Mouse (Mus musculus): ENCODE measurements at regions not wholly inside any gene's neighbourhood (a gene's known extent, or its start where the extent isn't known, plus 50 kb on each side); places are given as distances from the start of the nearest gene placed in this dataset.

DNA sequence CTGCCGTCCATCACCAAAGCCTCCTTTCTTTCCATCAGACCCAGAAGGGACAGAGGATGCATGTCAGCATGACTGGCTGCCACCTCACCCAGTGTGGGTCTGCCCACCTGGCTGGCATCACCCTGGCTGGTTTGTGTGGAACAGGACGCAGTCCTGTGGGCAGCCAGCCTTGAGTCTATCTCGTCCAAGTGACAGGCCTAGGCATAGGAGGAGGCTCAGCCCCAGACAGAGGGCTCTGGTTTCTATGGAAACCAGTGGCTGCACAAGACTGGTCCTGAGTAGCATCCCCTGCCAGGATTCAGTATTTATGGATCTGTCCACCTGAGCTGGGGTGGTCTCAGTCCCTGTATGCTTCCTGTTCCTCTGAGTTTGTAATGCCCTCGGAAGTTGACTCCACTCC lies 344.4 kb downstream of the Ptpru start:
- H3K27me3 ChIP-seq (replicated peaks), result peaks cover 14% of the 10 kb centered on the region
- TF ChIP-seq GATA1 (IDR thresholded peaks at IDR 0.05; ENCODE audit: borderline replicate concordance, low read length) (no peak), FLI1 (IDR thresholded peaks at IDR 0.05; ENCODE audit: low read length) (no peak)
- no peaks in the 10 kb centered on the region for H3K36me3 ChIP-seq (replicated peaks; ENCODE audit: low read length)
- H3K4me1 ChIP-seq, result peaks cover 3% of the 10 kb centered on the region; the same call in 1 of the 2 replicates
- no peaks in the 10 kb centered on the region for H3K9me3 ChIP-seq
- no peak overlapping the region for H3K4me3 ChIP-seq (replicated peaks)

DNA sequence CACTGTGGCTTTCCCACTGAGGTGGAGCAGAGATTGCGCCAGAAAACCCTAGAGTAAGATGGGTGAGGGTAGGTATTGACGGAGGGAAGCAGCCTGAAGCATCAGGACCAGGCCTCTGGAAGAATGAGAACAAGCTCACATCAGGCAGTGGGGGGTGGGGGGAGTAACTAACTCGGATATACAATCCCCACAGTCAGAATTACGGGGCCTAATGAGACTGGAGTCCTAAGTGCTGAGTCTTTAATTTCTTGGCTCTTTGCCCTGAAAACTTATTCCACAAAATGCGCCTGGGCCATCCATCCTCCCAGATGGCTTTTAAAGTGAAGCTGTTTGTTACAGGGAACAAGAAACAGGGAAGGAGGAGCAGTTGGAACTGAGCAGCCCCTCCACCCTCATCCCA lies 341.2 kb downstream of the Ptpru start:
- Histone ChIP-seq H3K4me3 (replicated peaks) (no peak overlapping the region), H3K27me3 (replicated peaks) (peaks cover 5% of the 10 kb centered on the region), H3K4me1 (no peaks in the 10 kb centered on the region), H3K9me3 (no peaks in the 10 kb centered on the region), H3K36me3 (replicated peaks; ENCODE audit: low read length) (no peaks in the 10 kb centered on the region)
- TF ChIP-seq FLI1 (IDR thresholded peaks at IDR 0.05; ENCODE audit: low read length) (no peak), GATA1 (IDR thresholded peaks at IDR 0.05; ENCODE audit: borderline replicate concordance, low read length) (no peak)

DNA sequence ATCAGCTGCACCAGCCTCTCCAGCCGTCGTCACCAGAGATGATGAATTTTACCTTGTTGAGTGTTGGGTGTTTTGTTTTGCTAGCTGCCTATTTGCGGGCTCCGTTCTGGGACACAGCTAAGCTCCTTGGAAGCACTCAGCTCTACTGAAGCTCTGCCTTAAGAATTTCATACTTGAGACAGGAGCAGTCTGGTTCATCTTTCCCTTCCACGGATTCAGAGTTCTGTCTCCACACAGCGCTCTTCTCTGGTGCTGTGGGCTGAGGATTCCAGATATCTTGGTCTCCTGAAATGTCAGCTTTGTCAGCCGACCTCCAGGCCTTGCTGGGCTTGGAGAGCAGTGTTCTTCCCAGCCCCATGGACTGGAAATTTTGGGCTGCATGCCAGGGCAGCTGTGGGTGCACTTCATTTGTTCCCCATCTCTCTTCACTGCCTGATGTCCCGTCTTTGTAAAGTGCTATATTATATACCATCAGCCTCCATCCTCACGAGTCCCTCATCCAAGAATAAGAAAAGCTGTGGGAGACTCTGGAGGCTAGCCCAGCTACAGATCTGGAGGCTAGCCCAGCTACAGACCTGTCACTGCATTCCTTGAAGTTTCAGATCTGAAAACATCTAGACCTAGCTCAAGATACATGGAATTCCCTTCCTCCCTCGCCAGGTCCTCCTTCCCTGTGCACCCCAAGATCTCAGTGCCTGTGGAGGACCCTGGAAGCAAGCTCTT lies 337.0 kb downstream of the Ptpru start:
- Histone ChIP-seq H3K9me3 (peaks cover 10% of the 10 kb centered on the region; the same call in 1 of the 2 replicates), H3K4me1 (no peaks in the 10 kb centered on the region), H3K27me3 (replicated peaks) (no peaks in the 10 kb centered on the region), H3K36me3 (replicated peaks; ENCODE audit: low read length) (no peaks in the 10 kb centered on the region), H3K4me3 (replicated peaks) (no peak overlapping the region)
- no peak for TF ChIP-seq FLI1 (IDR thresholded peaks at IDR 0.05; ENCODE audit: low read length)
- TF ChIP-seq GATA1 (IDR thresholded peaks at IDR 0.05; ENCODE audit: borderline replicate concordance, low read length), result no peak

DNA sequence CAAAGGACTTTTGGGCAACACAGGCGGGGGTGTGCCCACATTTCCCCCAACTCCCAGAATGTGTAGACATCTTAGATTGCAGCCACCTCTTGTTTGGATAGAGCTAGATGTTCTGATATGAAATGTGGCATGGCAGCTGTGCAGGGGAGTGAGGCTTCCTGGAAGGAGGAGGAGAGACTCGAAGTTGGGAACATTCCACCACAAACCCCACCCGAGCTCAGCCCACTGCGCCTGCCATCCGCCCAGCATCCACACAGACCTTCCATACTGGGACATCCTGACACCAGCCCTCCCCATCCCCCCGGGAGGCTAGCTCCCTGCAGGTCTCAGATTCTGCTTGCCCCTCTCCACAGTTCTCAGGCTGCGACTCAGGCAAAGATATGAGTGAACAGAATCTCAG lies 329.9 kb downstream of the Ptpru start:
- H3K9me3 ChIP-seq, result peaks cover 10% of the 10 kb centered on the region; the same call in 1 of the 2 replicates
- no peak overlapping the region for H3K4me3 ChIP-seq (replicated peaks)
- no peaks in the 10 kb centered on the region for H3K36me3 ChIP-seq (replicated peaks; ENCODE audit: low read length)
- H3K27me3 ChIP-seq (replicated peaks), result peaks cover 4% of the 10 kb centered on the region
- TF ChIP-seq FLI1 (IDR thresholded peaks at IDR 0.05; ENCODE audit: low read length) (no peak), GATA1 (IDR thresholded peaks at IDR 0.05; ENCODE audit: borderline replicate concordance, low read length) (no peak)
- H3K4me1 ChIP-seq, result no peaks in the 10 kb centered on the region

DNA sequence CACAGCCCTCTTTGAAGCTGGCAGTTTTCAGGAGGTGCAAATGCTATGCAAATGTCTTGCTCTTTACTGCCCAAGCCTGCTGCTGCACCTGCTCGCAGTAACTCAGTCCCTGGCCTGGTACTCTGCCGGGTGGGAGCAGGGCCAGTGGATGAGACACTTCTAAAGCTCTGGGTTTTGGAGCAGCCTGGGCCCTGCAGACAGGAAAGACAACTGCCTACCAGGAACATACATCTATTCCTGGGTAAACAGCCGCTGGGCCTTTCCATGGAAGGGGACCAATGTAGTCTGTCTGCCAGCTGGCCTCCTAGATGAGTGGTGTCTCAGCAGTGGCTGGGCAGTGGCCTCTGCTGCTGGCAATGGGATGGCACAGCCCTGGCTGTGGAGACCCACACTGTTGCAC lies 326.5 kb downstream of the Ptpru start:
- no peaks in the 10 kb centered on the region for H3K9me3 ChIP-seq
- no peak for TF ChIP-seq FLI1 (IDR thresholded peaks at IDR 0.05; ENCODE audit: low read length)
- TF ChIP-seq GATA1 (IDR thresholded peaks at IDR 0.05; ENCODE audit: borderline replicate concordance, low read length), result no peak
- H3K4me3 ChIP-seq (replicated peaks), result no peak overlapping the region
- H3K27me3 ChIP-seq (replicated peaks), result peaks cover 4% of the 10 kb centered on the region
- no peaks in the 10 kb centered on the region for H3K4me1 ChIP-seq
- no peaks in the 10 kb centered on the region for H3K36me3 ChIP-seq (replicated peaks; ENCODE audit: low read length)

DNA sequence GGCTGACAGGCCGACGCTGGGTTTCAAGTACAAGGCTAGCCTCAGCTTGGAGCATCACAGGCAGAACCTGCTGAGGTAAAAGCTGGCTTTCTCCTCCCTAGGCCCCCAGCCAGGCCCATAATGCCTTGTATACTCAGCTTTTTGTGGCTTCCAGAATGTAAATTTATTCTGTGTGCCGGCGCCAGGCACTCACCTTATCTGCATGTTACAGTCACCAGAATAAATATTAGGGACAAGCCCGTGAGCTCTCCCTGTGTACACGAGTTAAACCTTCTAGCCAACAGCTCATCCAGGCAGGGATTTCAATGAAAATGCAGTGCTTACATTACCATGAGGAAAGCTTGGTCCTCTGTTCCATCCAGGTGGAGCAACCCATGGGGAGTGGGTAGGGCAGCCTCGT lies 325.3 kb downstream of the Ptpru start:
- TF ChIP-seq GATA1 (IDR thresholded peaks at IDR 0.05; ENCODE audit: borderline replicate concordance, low read length) (no peak), FLI1 (IDR thresholded peaks at IDR 0.05; ENCODE audit: low read length) (no peak)
- Histone ChIP-seq H3K4me3 (replicated peaks) (no peak overlapping the region), H3K27me3 (replicated peaks) (peaks cover 7% of the 10 kb centered on the region), H3K4me1 (no peaks in the 10 kb centered on the region), H3K9me3 (no peaks in the 10 kb centered on the region), H3K36me3 (replicated peaks; ENCODE audit: low read length) (no peaks in the 10 kb centered on the region)

DNA sequence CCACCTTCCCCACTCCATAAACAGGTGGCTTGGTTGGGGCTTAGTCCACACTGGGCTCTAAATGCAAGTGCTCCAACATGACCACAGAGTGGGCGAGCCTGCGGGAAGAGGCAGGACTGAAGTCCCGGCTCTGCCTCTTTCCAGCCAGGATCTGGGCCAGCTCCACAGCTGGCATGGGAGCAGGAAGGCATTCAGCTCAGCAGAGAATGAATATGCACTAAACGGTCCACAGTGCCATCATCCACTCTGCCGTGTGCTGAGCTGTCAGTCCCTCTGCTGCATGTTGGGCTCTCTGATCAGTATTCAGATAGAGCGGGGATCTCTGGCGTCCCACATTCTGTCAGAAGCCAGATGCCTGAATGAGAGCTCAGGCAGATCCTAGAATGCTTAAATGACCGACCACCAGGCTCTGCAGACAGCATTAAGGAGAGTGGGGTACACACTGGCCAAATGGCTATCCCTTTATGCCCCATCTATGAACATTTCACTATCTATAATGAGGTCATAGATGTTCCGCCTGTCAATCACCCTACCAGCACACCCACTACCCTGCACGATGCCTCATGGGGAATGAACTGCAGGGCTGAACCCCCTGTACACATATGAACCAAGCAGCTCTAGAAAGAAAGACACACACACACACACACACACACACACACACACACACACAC lies 317.3 kb downstream of the Ptpru start:
- H3K36me3 ChIP-seq (replicated peaks; ENCODE audit: low read length), result no peaks in the 10 kb centered on the region
- no peaks in the 10 kb centered on the region for H3K4me1 ChIP-seq
- TF ChIP-seq FLI1 (IDR thresholded peaks at IDR 0.05; ENCODE audit: low read length), result no peak
- peaks cover 5% of the 10 kb centered on the region for H3K27me3 ChIP-seq (replicated peaks)
- H3K4me3 ChIP-seq (replicated peaks), result no peak overlapping the region
- no peaks in the 10 kb centered on the region for H3K9me3 ChIP-seq

DNA sequence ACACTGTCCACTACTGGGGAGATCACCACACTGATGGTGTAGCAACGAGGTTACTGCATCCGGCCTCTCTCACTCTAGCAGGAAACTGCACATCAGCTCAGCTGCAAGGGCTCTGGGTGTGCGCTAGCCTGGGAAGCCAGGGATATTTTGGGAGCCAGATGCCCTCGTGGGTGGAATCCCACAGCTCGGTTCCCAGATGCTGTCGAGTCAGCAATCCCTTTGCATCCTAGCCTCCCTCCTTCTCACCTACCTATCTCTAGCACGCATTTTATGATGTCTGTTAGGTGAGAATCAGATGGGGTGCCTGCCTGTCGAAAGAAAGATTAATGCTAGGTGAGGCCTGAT lies 316.8 kb downstream of the Ptpru start:
- H3K9me3 ChIP-seq, result no peaks in the 10 kb centered on the region
- peaks cover 5% of the 10 kb centered on the region; the same call in 1 of the 2 replicates for H3K4me1 ChIP-seq
- H3K4me3 ChIP-seq (replicated peaks), result no peak overlapping the region
- H3K36me3 ChIP-seq (replicated peaks; ENCODE audit: low read length), result no peaks in the 10 kb centered on the region
- TF ChIP-seq GATA1 (IDR thresholded peaks at IDR 0.05; ENCODE audit: borderline replicate concordance, low read length) (no peak), FLI1 (IDR thresholded peaks at IDR 0.05; ENCODE audit: low read length) (no peak)
- H3K27me3 ChIP-seq (replicated peaks), result peaks cover 6% of the 10 kb centered on the region

DNA sequence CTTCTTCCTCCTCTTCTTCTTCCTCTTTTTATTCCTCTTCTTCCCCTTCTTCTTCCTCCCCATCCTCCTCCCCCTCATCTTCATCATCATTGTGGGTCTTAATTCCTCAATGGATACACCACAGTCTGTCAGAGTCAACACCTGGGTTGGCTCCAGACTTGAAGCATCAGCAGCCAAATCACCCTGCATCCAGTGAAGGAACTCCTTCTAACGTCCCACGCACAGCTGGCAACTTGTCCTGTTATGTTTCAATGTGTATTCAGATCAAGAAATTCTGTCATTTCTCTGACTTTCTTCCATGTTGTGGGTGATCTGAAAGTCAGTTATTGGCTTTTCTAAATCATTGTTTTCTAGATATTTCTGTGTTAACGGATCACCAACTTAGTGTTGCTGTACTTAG lies 312.9 kb downstream of the Ptpru start:
- Histone ChIP-seq H3K9me3 (no peaks in the 10 kb centered on the region), H3K27me3 (replicated peaks) (peaks cover 6% of the 10 kb centered on the region), H3K4me3 (replicated peaks) (no peak overlapping the region), H3K4me1 (peaks cover 5% of the 10 kb centered on the region; the same call in 1 of the 2 replicates), H3K36me3 (replicated peaks; ENCODE audit: low read length) (no peaks in the 10 kb centered on the region)
- TF ChIP-seq FLI1 (IDR thresholded peaks at IDR 0.05; ENCODE audit: low read length), result no peak
- TF ChIP-seq GATA1 (IDR thresholded peaks at IDR 0.05; ENCODE audit: borderline replicate concordance, low read length), result no peak

DNA sequence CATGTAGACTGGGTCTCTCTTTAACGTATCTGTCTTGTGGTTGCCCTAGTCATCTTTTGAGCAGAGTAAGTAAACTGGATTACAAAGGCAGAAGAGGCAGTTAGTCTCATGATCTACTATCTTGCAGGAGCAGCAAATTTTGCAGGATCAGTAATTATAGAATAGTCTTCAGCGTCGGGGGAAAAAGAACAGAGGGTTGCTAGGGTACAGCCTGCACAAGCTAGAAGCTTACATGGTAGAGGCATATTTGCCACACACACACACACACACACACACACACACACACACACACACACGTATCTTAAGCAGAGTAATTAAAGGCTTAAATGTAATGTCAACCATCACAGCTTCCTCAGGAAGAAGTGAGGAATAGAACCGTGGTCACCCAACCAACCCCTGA lies 307.6 kb downstream of the Ptpru start:
- H3K36me3 ChIP-seq (replicated peaks; ENCODE audit: low read length), result no peaks in the 10 kb centered on the region
- no peaks in the 10 kb centered on the region for H3K9me3 ChIP-seq
- peaks cover 6% of the 10 kb centered on the region for H3K27me3 ChIP-seq (replicated peaks)
- no peak for TF ChIP-seq GATA1 (IDR thresholded peaks at IDR 0.05; ENCODE audit: borderline replicate concordance, low read length)
- H3K4me1 ChIP-seq, result peaks cover 5% of the 10 kb centered on the region; the same call in 1 of the 2 replicates
- no peak overlapping the region for H3K4me3 ChIP-seq (replicated peaks)

All from megakaryocyte, embryonic 14.5 days (primary cell).